Mouse (Mus musculus): ENCODE measurements around the gene Col16a1. TPM values are rescaled to one million over a fixed set of nuclear protein-coding genes. Genes with fewer than 3 reads are reported as not detected.

Gene Col16a1
- polyA plus RNA-seq (2012; rRNA removed) = 47.8 and 49.7 TPM in 2 replicates

GRCm38 (mm10) chr4:130047331-130048202, at the start of gene Col16a1:
Gene Col16a1 (plus strand): TSS chr4:130047840.

GRCm38 (mm10) chr4:130102111-130102651, 54.5 kb downstream of the Col16a1 start, which contains the start of gene Pef1:
Gene Pef1 (plus strand): TSS chr4:130102558.

GRCm38 (mm10) chr4:130139214-130139492, 91.5 kb downstream of the Col16a1 start, which contains the start of gene Hcrtr1:
Gene Hcrtr1 (minus strand): TSS chr4:130139359.

Other genes starting within 250 kb of the Col16a1 start
- 71.1 and 72.6 TPM in 2 replicates for gene Ptp4a2, start 236.6 kb upstream of the Col16a1 start, polyA plus RNA-seq (2012; rRNA removed)
- gene Spocd1, start 118.6 kb upstream of the Col16a1 start, polyA plus RNA-seq (2012; rRNA removed) = not detected in 2 replicates
- gene Adgrb2, start 63.0 kb upstream of the Col16a1 start, polyA plus RNA-seq (2012; rRNA removed) = 5.6 and 10.3 TPM in 2 replicates
- gene Pef1, start 54.7 kb downstream of the Col16a1 start, polyA plus RNA-seq (2012; rRNA removed) = 176 and 208 TPM in 2 replicates
- 5.7 and 8.3 TPM in 2 replicates for gene Hcrtr1, start 91.5 kb downstream of the Col16a1 start, polyA plus RNA-seq (2012; rRNA removed)
- gene Tinagl1, start 127.3 kb downstream of the Col16a1 start, polyA plus RNA-seq (2012; rRNA removed) = 287 and 335 TPM in 2 replicates
- not detected in 2 replicates for gene Gm853, start 174.6 kb downstream of the Col16a1 start, polyA plus RNA-seq (2012; rRNA removed)
- gene Serinc2, start 231.4 kb downstream of the Col16a1 start, polyA plus RNA-seq (2012; rRNA removed) = 482 and 721 TPM in 2 replicates